Mouse (Mus musculus) hindbrain, embryonic 11.5 days (tissue): ENCODE data around the gene Rsbn1l. TPM values are rescaled to one million over a fixed set of nuclear protein-coding genes. Genes with fewer than 3 reads are reported as not detected.

Source experiments
- ATAC-seq: fragments of 200-750 bp; cut with Nextera tagmentation; 2 replicates; pipeline ENCODE4 v1.8.0; 2017; ENCODE audit warnings: mild to moderate bottlenecking, moderate TSS enrichment, moderate library complexity; ENCODE audit not compliant: low FRiP score
- DNase-seq: peaks from one replicate; pipeline ENCODE4 v3.0.0-alpha.2; 2015; ENCODE audit warnings: low spot score
- H3K27ac ChIP-seq: fragments of 300-500 bp; sonication (generic); 2 replicates; pipeline ENCODE4 v1.5.1; 2014; ENCODE audit warnings: mild to moderate bottlenecking, low read depth, low read length
- H3K27me3 ChIP-seq: fragments of 300-500 bp; sonication (generic); 2 replicates; pipeline ENCODE4 v1.6.1; 2014; ENCODE audit warnings: mild to moderate bottlenecking, low read length, moderate library complexity, mixed read lengths; ENCODE audit not compliant: control insufficient read depth, insufficient read depth
- H3K36me3 ChIP-seq: fragments of 300-500 bp; sonication (generic); 2 replicates; pipeline ENCODE4 v1.6.1; 2014; ENCODE audit warnings: mild to moderate bottlenecking, low read length, moderate library complexity, mixed read lengths; ENCODE audit not compliant: control insufficient read depth, insufficient read depth
- H3K4me1 ChIP-seq: fragments of 300-500 bp; sonication (generic); replicated peaks from 2 replicates; pipeline ENCODE4 v1.6.1; 2014; ENCODE audit warnings: low read length, mixed read lengths; ENCODE audit not compliant: control insufficient read depth, insufficient read depth
- H3K4me2 ChIP-seq: fragments of 300-500 bp; sonication (generic); replicated peaks from 2 replicates; pipeline ENCODE4 v1.6.1; 2014; ENCODE audit warnings: mild to moderate bottlenecking, low read depth, low read length
- H3K4me3 ChIP-seq: fragments of 300-500 bp; sonication (generic); 2 replicates; pipeline ENCODE4 v1.5.1; 2014; ENCODE audit warnings: low read depth, low read length
- H3K9ac ChIP-seq: fragments of 300-500 bp; sonication (generic); 2 replicates; pipeline ENCODE4 v1.6.1; 2014; ENCODE audit warnings: low read depth, low read length
- H3K9me3 ChIP-seq: fragments of 300-500 bp; sonication (generic); 2 replicates; pipeline ENCODE4 v1.6.1; 2016; ENCODE audit warnings: low read length; ENCODE audit not compliant: control insufficient read depth
- WGBS: fragments of 180-500 bp; shearing (Covaris S2); extraction: QIAGEN DNeasy Blood & Tissue Kit; methylation state at CpG from one replicate; pipeline ENCODE4 v1.1.7; 2014; 5-methylcytosine and 5-hydroxymethylcytosine counted together
- polyA plus RNA-seq: library from polyadenylated mRNA; unstranded; fragments of >200 nt; fragmentation: Nextera tagmentation; extraction: Ambion mirVana; gene quantifications from 2 replicates; pipeline ENCODE4 v1.2.1, GENCODE M21; 2014

Rsbn1l gene
- polyA plus RNA-seq, 1 experiment from 2014 or later: 7.3 TPM

DNA sequence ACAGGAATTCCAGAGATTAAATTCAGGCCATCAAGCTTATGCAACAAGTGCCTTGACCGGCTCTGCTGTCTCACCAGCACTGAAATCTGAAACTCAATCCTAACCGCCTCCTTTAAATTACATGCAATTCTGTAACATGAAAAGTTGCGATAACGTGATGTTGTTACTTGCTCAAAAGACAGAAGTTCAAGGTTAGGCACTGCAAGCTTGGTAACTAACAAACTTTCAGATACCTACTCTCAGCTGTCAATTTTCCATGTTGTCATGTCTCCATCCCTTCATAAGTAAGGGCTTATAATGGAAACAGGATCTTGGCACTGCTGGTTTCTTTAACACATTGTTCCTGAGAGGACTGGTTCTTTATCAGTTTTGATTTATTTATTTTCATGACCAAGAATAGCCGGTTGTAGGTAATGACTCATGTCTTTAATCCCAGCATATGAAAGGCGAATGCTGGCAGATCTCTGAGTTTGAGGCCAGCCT is 26.5 kb downstream of the Rsbn1l start:
- DNase-seq: no peak
- H3K4me3 ChIP-seq: no peak overlapping the region
- H3K9ac ChIP-seq: no peak overlapping the region
- H3K27ac ChIP-seq: no peak overlapping the region
- no peaks in the 10 kb centered on the region for H3K9me3 ChIP-seq
- no peaks in the 10 kb centered on the region for H3K4me1 ChIP-seq
- H3K36me3 ChIP-seq: no peaks in the 10 kb centered on the region
- 84% methylated on average over 6 of the region's 6 CpGs for WGBS
- no peaks in the 10 kb centered on the region for H3K27me3 ChIP-seq
- ATAC-seq: no peak
- H3K4me2 ChIP-seq: no peak overlapping the region

DNA sequence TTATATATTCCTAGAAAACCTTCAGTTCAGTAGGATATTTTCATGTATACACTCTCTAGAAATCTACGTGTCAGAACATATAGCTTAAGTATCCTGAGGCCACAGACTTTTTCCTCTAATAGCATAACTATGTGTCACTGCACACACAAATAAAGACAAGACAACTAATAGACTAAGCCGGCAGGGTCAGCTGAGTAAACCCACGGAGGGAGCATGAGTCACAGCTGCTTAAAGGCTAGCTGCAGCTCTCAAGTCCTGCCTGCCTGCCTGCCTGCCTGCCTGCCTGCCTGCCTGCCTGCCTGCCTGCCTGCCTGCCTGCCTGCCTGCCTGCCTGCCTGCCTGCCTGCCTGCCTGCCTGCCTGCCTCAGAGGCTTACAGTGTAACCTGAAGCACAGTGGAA is 30.7 kb downstream of the Rsbn1l start:
- Histone ChIP-seq H3K4me1 (no peaks in the 10 kb centered on the region), H3K4me3 (no peak overlapping the region), H3K4me2 (no peak overlapping the region), H3K27ac (no peak overlapping the region), H3K27me3 (no peaks in the 10 kb centered on the region), H3K36me3 (no peaks in the 10 kb centered on the region), H3K9me3 (no peaks in the 10 kb centered on the region), H3K9ac (no peak overlapping the region)
- ATAC-seq (no peak), DNase-seq (no peak)
- WGBS: 80% methylated on average over 3 of the region's 3 CpGs

DNA sequence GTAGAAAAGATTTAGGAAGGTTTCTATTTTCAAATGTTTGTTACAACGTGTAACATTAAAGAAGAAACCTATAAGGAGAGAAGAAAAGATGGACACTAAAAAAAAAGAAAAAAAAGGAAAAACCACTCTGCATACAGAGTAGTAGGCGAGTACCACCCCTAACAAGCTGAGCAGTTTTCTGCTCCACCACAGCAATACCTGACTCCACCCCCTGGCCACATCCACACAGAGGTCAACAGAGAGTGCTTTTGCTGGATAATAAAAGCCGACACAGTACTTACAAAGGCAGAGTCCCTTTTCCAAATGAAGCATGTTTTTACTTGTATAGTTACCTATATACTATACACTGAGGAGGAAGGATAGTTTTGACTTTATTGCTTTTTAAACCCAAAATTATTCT is 31.6 kb downstream of the Rsbn1l start:
- Histone ChIP-seq H3K4me2 (no peak overlapping the region), H3K27ac (no peak overlapping the region), H3K36me3 (no peaks in the 10 kb centered on the region), H3K27me3 (no peaks in the 10 kb centered on the region), H3K9me3 (no peaks in the 10 kb centered on the region), H3K4me1 (no peaks in the 10 kb centered on the region), H3K9ac (no peak overlapping the region), H3K4me3 (no peak overlapping the region)
- 74% methylated on average over 3 of the region's 3 CpGs for WGBS
- no peak for DNase-seq
- no peak for ATAC-seq

DNA sequence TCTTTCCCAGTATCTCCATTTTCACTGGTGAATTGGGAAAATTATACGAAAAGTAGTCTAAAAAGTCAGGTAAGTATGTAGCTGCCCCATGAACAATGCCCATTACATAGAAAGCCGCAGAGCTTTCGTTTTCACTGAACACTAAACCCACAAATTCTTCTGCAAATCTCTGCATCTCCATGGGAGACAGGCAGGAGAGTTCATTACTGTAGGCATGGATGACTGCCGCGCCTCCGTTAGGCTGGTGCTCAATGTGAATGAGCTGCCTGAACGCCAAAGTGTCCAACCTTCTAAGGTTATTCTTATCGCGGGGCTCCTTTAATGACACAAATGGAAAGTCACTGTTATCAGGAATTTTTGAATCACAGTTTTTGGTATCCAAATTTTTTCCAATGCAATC is 36.6 kb downstream of the Rsbn1l start:
- no peak overlapping the region for H3K9ac ChIP-seq
- H3K9me3 ChIP-seq: no peaks in the 10 kb centered on the region
- H3K4me3 ChIP-seq: no peak overlapping the region
- H3K4me1 ChIP-seq: no peaks in the 10 kb centered on the region
- ATAC-seq (no peak), DNase-seq (no peak)
- no peak overlapping the region for H3K4me2 ChIP-seq
- no peaks in the 10 kb centered on the region for H3K27me3 ChIP-seq
- no peak overlapping the region for H3K27ac ChIP-seq
- H3K36me3 ChIP-seq: no peaks in the 10 kb centered on the region
- WGBS: 84% methylated on average over 9 of the region's 9 CpGs

- Histone ChIP-seq H3K4me2 (no peak overlapping the region), H3K27me3 (no peaks in the 10 kb centered on the region), H3K9ac (no peak overlapping the region), H3K27ac (no peak overlapping the region), H3K36me3 (no peaks in the 10 kb centered on the region), H3K9me3 (no peaks in the 10 kb centered on the region), H3K4me3 (no peak overlapping the region), H3K4me1 (no peaks in the 10 kb centered on the region)
- WGBS: 95% methylated on average over 4 of the region's 4 CpGs
- no peak for DNase-seq
- ATAC-seq: no peak
Observed at GRCm38 (mm10) chr5:20918967-20919366, 37.2 kb downstream of the Rsbn1l start.

- Histone ChIP-seq H3K4me1 (no peaks in the 10 kb centered on the region), H3K9ac (no peak overlapping the region), H3K4me2 (no peak overlapping the region), H3K36me3 (no peaks in the 10 kb centered on the region), H3K9me3 (no peaks in the 10 kb centered on the region), H3K27ac (no peak overlapping the region), H3K4me3 (no peak overlapping the region), H3K27me3 (no peaks in the 10 kb centered on the region)
- DNase-seq: peak; percentile 80
- ATAC-seq: no peak
- WGBS: 84% methylated on average over 11 of the region's 11 CpGs
Observed at GRCm38 (mm10) chr5:20913372-20914275, 42.6 kb downstream of the Rsbn1l start.

- ATAC-seq (no peak), DNase-seq (no peak)
- Histone ChIP-seq H3K9ac (no peak overlapping the region), H3K36me3 (no peaks in the 10 kb centered on the region), H3K4me1 (no peaks in the 10 kb centered on the region), H3K27me3 (no peaks in the 10 kb centered on the region), H3K4me2 (no peak overlapping the region), H3K27ac (no peak overlapping the region), H3K9me3 (no peaks in the 10 kb centered on the region), H3K4me3 (no peak overlapping the region)
- WGBS: 88% methylated on average over 2 of the region's 2 CpGs
Observed at GRCm38 (mm10) chr5:20911741-20912140, 44.5 kb downstream of the Rsbn1l start.

DNA sequence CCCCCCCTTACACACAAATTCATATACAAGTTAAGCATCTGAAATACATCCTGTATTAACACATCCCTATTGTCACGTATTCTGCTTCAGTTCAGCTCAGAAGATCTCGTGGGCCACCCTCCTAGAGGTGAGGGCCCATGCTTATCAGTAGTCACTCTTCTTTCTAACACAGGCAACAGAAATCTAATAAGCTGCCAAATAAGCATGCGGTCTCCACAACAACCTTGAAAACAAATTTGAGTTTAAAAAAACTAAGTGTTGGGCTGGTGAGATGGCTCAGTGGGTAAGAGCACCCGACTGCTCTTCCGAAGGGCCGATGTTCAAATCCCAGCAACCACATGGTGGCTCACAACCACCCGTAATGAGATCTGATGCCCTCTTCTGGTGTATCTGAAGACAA is 50.0 kb downstream of the Rsbn1l start:
- no peak overlapping the region for H3K4me2 ChIP-seq

DNA sequence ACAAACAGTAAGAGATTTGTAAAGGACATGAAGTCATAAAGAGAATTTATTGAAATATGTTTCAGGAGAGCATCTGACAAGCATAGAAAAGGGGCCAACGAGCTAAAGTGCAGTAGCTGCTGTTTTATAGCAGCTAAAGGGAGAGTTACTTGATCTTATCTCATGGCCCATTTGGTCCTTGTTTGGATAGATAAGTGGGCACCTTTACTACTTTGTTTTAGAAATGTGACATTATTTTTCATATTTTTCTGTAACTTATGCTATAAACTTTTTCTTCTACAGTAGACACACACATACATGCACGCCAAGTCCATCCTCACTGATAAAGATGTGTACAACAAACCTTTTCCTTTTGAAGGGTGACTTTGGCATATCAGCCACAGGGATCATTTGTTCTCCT is 50.8 kb downstream of the Rsbn1l start:
- WGBS: 95% methylated on average over 2 of the region's 2 CpGs
- Histone ChIP-seq H3K27me3 (no peaks in the 10 kb centered on the region), H3K27ac (no peak overlapping the region), H3K4me3 (no peak overlapping the region), H3K4me1 (no peaks in the 10 kb centered on the region), H3K36me3 (peaks cover 2% of the 10 kb centered on the region; the same call in 1 of the 2 replicates), H3K9ac (no peak overlapping the region), H3K4me2 (no peak overlapping the region), H3K9me3 (no peaks in the 10 kb centered on the region)
- no peak for ATAC-seq
- DNase-seq: no peak

More for the DNA sequence above, 50.0 kb downstream of the Rsbn1l start:
- ATAC-seq: no peak
- WGBS: 93% methylated on average over 7 of the region's 7 CpGs
- DNase-seq: no peak
- Histone ChIP-seq H3K27me3 (no peaks in the 10 kb centered on the region), H3K36me3 (peaks cover 2% of the 10 kb centered on the region; the same call in 1 of the 2 replicates), H3K27ac (no peak overlapping the region), H3K9ac (no peak overlapping the region), H3K4me1 (no peaks in the 10 kb centered on the region), H3K4me3 (no peak overlapping the region), H3K9me3 (no peaks in the 10 kb centered on the region)
